Mouse (Mus musculus) common myeloid progenitor, adult 5-6 weeks (primary cell): ENCODE measurements at regions not wholly inside any gene's neighbourhood (a gene's known extent, or its start where the extent isn't known, plus 50 kb on each side); places are given as distances from the start of the nearest gene placed in this dataset.

ENCODE experiments used
- ATAC-seq: replicated peaks from 2 replicates; pipeline ENCODE4 v1.8.0; 2016; ENCODE audit warnings: low read depth, mild to moderate bottlenecking, moderate TSS enrichment, inconsistent platforms; ENCODE audit not compliant: poor library complexity, severe bottlenecking

- ATAC-seq: no peak
Observed at GRCm38 (mm10) chr6:100517662-100518061, 153.3 kb downstream of the Shq1 start.

GRCm38 (mm10) chr6:100512676-100513075 is 158.3 kb downstream of the Shq1 start:
- no peak; the same call in 1 of the 2 replicates for ATAC-seq

- ATAC-seq: peak; percentile 89
Observed at GRCm38 (mm10) chr6:100510676-100511075, 160.3 kb downstream of the Shq1 start.

- no peak for ATAC-seq
Observed at GRCm38 (mm10) chr6:100505506-100506247, 165.3 kb downstream of the Shq1 start.

- ATAC-seq: no peak
Observed at GRCm38 (mm10) chr6:100502961-100503782, 167.8 kb downstream of the Shq1 start.

GRCm38 (mm10) chr6:100502139-100502538 is 168.8 kb downstream of the Shq1 start:
- ATAC-seq: peak; percentile 70

- ATAC-seq: no peak
Observed at GRCm38 (mm10) chr6:100500741-100501140, 170.2 kb downstream of the Shq1 start.

GRCm38 (mm10) chr6:100500060-100500459 is 170.9 kb downstream of the Shq1 start:
- no peak for ATAC-seq

- ATAC-seq: no peak
Observed at GRCm38 (mm10) chr6:100498861-100499271, 172.1 kb downstream of the Shq1 start.

GRCm38 (mm10) chr6:100498126-100498525 is 172.8 kb downstream of the Shq1 start:
- ATAC-seq: no peak

- no peak for ATAC-seq
Observed at GRCm38 (mm10) chr6:100496135-100496534, 174.8 kb downstream of the Shq1 start.

GRCm38 (mm10) chr6:100495131-100495530 is 175.8 kb downstream of the Shq1 start:
- no peak for ATAC-seq

- no peak for ATAC-seq
Observed at GRCm38 (mm10) chr6:100493558-100493957, 177.4 kb downstream of the Shq1 start.

GRCm38 (mm10) chr6:100491811-100492210 is 179.1 kb downstream of the Shq1 start:
- ATAC-seq: no peak

GRCm38 (mm10) chr6:100490920-100491712 is 179.8 kb downstream of the Shq1 start:
- ATAC-seq: no peak

GRCm38 (mm10) chr6:100483836-100484235 is 187.1 kb downstream of the Shq1 start:
- ATAC-seq: no peak

- peak; percentile 72 for ATAC-seq
Observed at GRCm38 (mm10) chr6:100483084-100483810, 187.7 kb downstream of the Shq1 start.

GRCm38 (mm10) chr6:100482572-100482971 is 188.4 kb downstream of the Shq1 start:
- no peak for ATAC-seq

- peak; percentile 43 for ATAC-seq
Observed at GRCm38 (mm10) chr6:100480525-100480924, 190.4 kb downstream of the Shq1 start.

GRCm38 (mm10) chr6:100479881-100480280 is 191.1 kb downstream of the Shq1 start:
- peak; percentile 9; the same call in 1 of the 2 replicates for ATAC-seq
